In the genomic region with DNA sequence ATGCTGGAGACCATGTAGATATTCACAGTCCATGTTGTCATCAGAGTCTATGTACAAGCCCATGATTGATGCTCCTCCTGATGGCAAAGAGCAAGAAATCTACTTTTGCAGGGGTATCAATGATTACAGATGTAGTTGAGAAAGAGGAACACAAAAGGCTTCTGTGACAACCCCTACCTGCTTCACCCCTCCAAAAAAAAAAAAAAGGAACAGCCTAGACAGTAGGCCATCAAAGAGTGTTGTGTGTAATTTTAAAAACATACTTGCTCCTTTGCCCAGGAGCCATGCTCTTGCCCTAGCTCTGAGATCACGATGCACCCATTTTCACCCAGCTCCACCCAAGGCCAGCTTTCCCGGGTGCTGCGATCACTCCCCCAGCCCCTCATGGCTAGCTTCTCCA, we compare ENCODE assay signal across 25 mouse cellular contexts.
"Had no signal": no experiment of that assay in that cellular context is flagged by ENCODE, and none has a peak within 500 bp of the region (broad histone marks: within the 10 kb centered on the region; RNA-seq: fewer than 3 reads in every experiment).

No protein-coding gene starts in this region.

- DNase-seq: cerebellum, adult 9-10 months; cerebellum, adult 9-11 months; cerebellum, postnatal 10 days; cerebellum, postnatal 14 days; cerebellum, postnatal 25 days; cerebellum, postnatal 36 days; embryo, embryonic 11 days; forebrain, postnatal 0 days; gastrocnemius, adult 2 months; gastrocnemius, postnatal 10 days; gastrocnemius, postnatal 14 days; gastrocnemius, postnatal 25 days; gastrocnemius, postnatal 36 days; heart, adult 11 months; heart, adult 18-20 months; heart, adult 2 months had no signal

- H3K4me3 ChIP-seq: embryonic facial prominence, embryonic 10.5 days; embryonic facial prominence, embryonic 12.5 days; embryonic facial prominence, embryonic 13.5 days; embryonic facial prominence, embryonic 15.5 days; erythroblast, embryonic 14.5 days; forebrain, embryonic 10.5 days; forebrain, embryonic 12.5 days; forebrain, embryonic 13.5 days; forebrain, embryonic 15.5 days; gastrocnemius, adult 2 months; heart, adult 2 months had no signal

- H3K27me3 ChIP-seq: embryonic facial prominence, embryonic 12.5 days; embryonic facial prominence, embryonic 15.5 days; forebrain, embryonic 12.5 days; forebrain, embryonic 13.5 days; forebrain, embryonic 15.5 days had no signal

- H3K27ac ChIP-seq: embryonic facial prominence, embryonic 10.5 days; embryonic facial prominence, embryonic 12.5 days; embryonic facial prominence, embryonic 13.5 days; embryonic facial prominence, embryonic 15.5 days; forebrain, embryonic 10.5 days; forebrain, embryonic 12.5 days; forebrain, embryonic 13.5 days; forebrain, embryonic 15.5 days; gastrocnemius, adult 2 months; heart, adult 2 months had no signal

- H3K4me1 ChIP-seq: embryonic facial prominence, embryonic 13.5 days; embryonic facial prominence, embryonic 15.5 days; forebrain, embryonic 10.5 days; forebrain, embryonic 12.5 days; forebrain, embryonic 13.5 days; forebrain, embryonic 15.5 days had no signal

- H3K9ac ChIP-seq: embryonic facial prominence, embryonic 12.5 days; embryonic facial prominence, embryonic 13.5 days; embryonic facial prominence, embryonic 15.5 days; forebrain, embryonic 12.5 days; forebrain, embryonic 13.5 days; forebrain, embryonic 15.5 days; forebrain, postnatal 0 days had no signal

- H3K36me3 ChIP-seq: embryonic facial prominence, embryonic 10.5 days; embryonic facial prominence, embryonic 12.5 days; embryonic facial prominence, embryonic 13.5 days; embryonic facial prominence, embryonic 15.5 days; forebrain, embryonic 10.5 days; forebrain, embryonic 12.5 days; forebrain, embryonic 15.5 days had no signal

- H3K9me3 ChIP-seq: embryonic facial prominence, embryonic 10.5 days; embryonic facial prominence, embryonic 12.5 days; embryonic facial prominence, embryonic 13.5 days; embryonic facial prominence, embryonic 15.5 days; forebrain, embryonic 10.5 days; forebrain, embryonic 12.5 days; forebrain, embryonic 13.5 days; forebrain, embryonic 15.5 days had no signal
